Mouse (Mus musculus) hindbrain, embryonic 13.5 days (tissue): ENCODE measurements around the gene Gxylt2. TPM values are rescaled to one million over a fixed set of nuclear protein-coding genes. Genes with fewer than 3 reads are reported as not detected.

Experiments used
- ATAC-seq: fragments of 200-750 bp; cut with Nextera tagmentation; 2 replicates; pipeline ENCODE4 v1.8.0; 2017; ENCODE audit warnings: moderate TSS enrichment; ENCODE audit not compliant: low FRiP score
- H3K27ac ChIP-seq: fragments of 300-500 bp; sonication (generic); 2 replicates; pipeline ENCODE4 v1.5.1; 2015; ENCODE audit warnings: inconsistent platforms, mild to moderate bottlenecking, moderate library complexity
- H3K27me3 ChIP-seq: fragments of 300-500 bp; sonication (generic); 2 replicates; pipeline ENCODE4 v1.6.1; 2015; ENCODE audit warnings: mild to moderate bottlenecking, inconsistent platforms
- H3K36me3 ChIP-seq: fragments of 300-500 bp; sonication (generic); 2 replicates; pipeline ENCODE4 v1.6.1; 2015; ENCODE audit warnings: mild to moderate bottlenecking, inconsistent platforms
- H3K4me1 ChIP-seq: fragments of 300-500 bp; sonication (generic); replicated peaks from 2 replicates; pipeline ENCODE4 v1.6.1; 2015; ENCODE audit warnings: inconsistent platforms
- H3K4me2 ChIP-seq: fragments of 300-500 bp; sonication (generic); 2 replicates; pipeline ENCODE4 v1.6.1; 2015; ENCODE audit warnings: inconsistent platforms, mild to moderate bottlenecking, moderate library complexity
- H3K4me3 ChIP-seq: fragments of 300-500 bp; sonication (generic); 2 replicates; pipeline ENCODE4 v1.5.1; 2015; ENCODE audit warnings: mild to moderate bottlenecking, inconsistent platforms
- H3K9ac ChIP-seq: fragments of 300-500 bp; sonication (generic); 2 replicates; pipeline ENCODE4 v1.6.1; 2015; ENCODE audit warnings: mild to moderate bottlenecking, inconsistent platforms
- H3K9me3 ChIP-seq: fragments of 300-500 bp; sonication (generic); 2 replicates; pipeline ENCODE4 v1.6.1; 2016; ENCODE audit warnings: inconsistent platforms
- WGBS: fragments of 180-500 bp; shearing (Covaris S2); methylation state at CpG from one replicate; pipeline ENCODE4 v1.1.7; 2015; 5-methylcytosine and 5-hydroxymethylcytosine counted together
- polyA plus RNA-seq: library from polyadenylated mRNA; unstranded; fragments of >200 nt; fragmentation: Nextera tagmentation; extraction: Ambion mirVana; gene quantifications from 2 replicates; pipeline ENCODE4 v1.2.1, GENCODE M21; 2015

The Gxylt2 gene
- polyA plus RNA-seq, 1 experiment from 2014 or later, result 2.2 TPM

- Histone ChIP-seq H3K27me3 (no peaks in the 10 kb centered on the region), H3K27ac (peak overlapping the region; percentile 93), H3K36me3 (peaks cover 35% of the 10 kb centered on the region), H3K4me2 (peak overlapping the region; percentile 66), H3K9ac (peak overlapping the region; percentile 89), H3K4me3 (peak overlapping the region; percentile 78), H3K9me3 (no peaks in the 10 kb centered on the region), H3K4me1 (peaks cover 36% of the 10 kb centered on the region)
- WGBS, result 0% methylated on average over 49 of the region's 72 CpGs
- ATAC-seq, result peak; percentile 91
Observed at GRCm38 (mm10) chr6:100833811-100834481, 129.4 kb downstream of the Gxylt2 start.

GRCm38 (mm10) chr6:100834489-100835160 is 130.1 kb downstream of the Gxylt2 start:
- Histone ChIP-seq H3K36me3 (peaks cover 40% of the 10 kb centered on the region), H3K4me3 (peak overlapping the region; percentile 78), H3K4me2 (peak overlapping the region; percentile 66), H3K9ac (peak overlapping the region; percentile 89), H3K4me1 (peaks cover 39% of the 10 kb centered on the region), H3K27ac (peak overlapping the region; percentile 93), H3K27me3 (no peaks in the 10 kb centered on the region), H3K9me3 (no peaks in the 10 kb centered on the region)
- 37% methylated on average over 9 of the region's 9 CpGs for WGBS
- ATAC-seq, result no peak

- Histone ChIP-seq H3K36me3 (peaks cover 49% of the 10 kb centered on the region), H3K4me1 (no peaks in the 10 kb centered on the region), H3K27me3 (no peaks in the 10 kb centered on the region), H3K9ac (no peak overlapping the region), H3K27ac (no peak overlapping the region), H3K4me3 (no peak overlapping the region), H3K9me3 (no peaks in the 10 kb centered on the region), H3K4me2 (no peak overlapping the region)
- no peak for ATAC-seq
- WGBS, result 96% methylated on average over 4 of the region's 4 CpGs
Observed at GRCm38 (mm10) chr6:100845058-100845457, 140.5 kb downstream of the Gxylt2 start.

GRCm38 (mm10) chr6:100847264-100847663 is 142.7 kb downstream of the Gxylt2 start:
- Histone ChIP-seq H3K4me1 (no peaks in the 10 kb centered on the region), H3K9me3 (no peaks in the 10 kb centered on the region), H3K27ac (no peak overlapping the region), H3K9ac (no peak overlapping the region), H3K27me3 (no peaks in the 10 kb centered on the region), H3K4me3 (no peak overlapping the region), H3K4me2 (no peak overlapping the region), H3K36me3 (peaks cover 34% of the 10 kb centered on the region)
- no peak for ATAC-seq
- WGBS, result 88% methylated on average over 5 of the region's 5 CpGs

- Histone ChIP-seq H3K4me2 (no peak overlapping the region), H3K9ac (no peak overlapping the region), H3K27me3 (no peaks in the 10 kb centered on the region), H3K36me3 (peaks cover 24% of the 10 kb centered on the region), H3K9me3 (no peaks in the 10 kb centered on the region), H3K4me3 (no peak overlapping the region), H3K4me1 (no peaks in the 10 kb centered on the region), H3K27ac (no peak overlapping the region)
- ATAC-seq, result no peak
- WGBS, result 87% methylated on average over 9 of the region's 9 CpGs
Observed at GRCm38 (mm10) chr6:100848682-100849375, 144.3 kb downstream of the Gxylt2 start.

DNA sequence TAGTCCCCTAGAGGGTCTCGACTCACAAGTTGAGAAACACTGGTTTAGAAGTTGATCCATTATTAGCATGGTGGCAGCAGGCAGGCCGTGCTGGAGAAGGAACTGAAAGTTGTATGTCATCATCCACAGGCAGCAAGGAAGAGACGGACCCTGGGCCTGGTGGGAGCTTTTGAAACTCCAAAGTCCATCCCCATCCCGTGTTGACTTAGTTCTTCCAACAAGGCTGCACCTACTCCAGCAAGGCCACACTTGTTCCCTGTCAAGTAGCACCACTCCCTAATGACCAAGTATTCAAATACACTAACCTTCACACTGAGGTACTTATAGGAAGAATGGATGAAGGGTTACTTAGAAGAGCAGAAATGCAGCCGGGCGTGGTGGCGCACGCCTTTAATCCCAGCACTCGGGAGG is 146.1 kb downstream of the Gxylt2 start:
- Histone ChIP-seq H3K4me3 (no peak overlapping the region), H3K4me2 (no peak overlapping the region), H3K27me3 (no peaks in the 10 kb centered on the region), H3K36me3 (peaks cover 28% of the 10 kb centered on the region), H3K27ac (no peak overlapping the region), H3K9ac (no peak overlapping the region), H3K9me3 (no peaks in the 10 kb centered on the region), H3K4me1 (no peaks in the 10 kb centered on the region)
- 91% methylated on average over 9 of the region's 9 CpGs for WGBS
- ATAC-seq, result no peak

GRCm38 (mm10) chr6:100851083-100851482 is 146.5 kb downstream of the Gxylt2 start:
- no peaks in the 10 kb centered on the region for H3K9me3 ChIP-seq
- H3K9ac ChIP-seq, result no peak overlapping the region
- no peaks in the 10 kb centered on the region for H3K27me3 ChIP-seq
- no peaks in the 10 kb centered on the region for H3K4me1 ChIP-seq
- no peak for ATAC-seq
- H3K4me2 ChIP-seq, result no peak overlapping the region
- no peak overlapping the region for H3K4me3 ChIP-seq
- WGBS, result 93% methylated on average over 5 of the region's 5 CpGs
- H3K27ac ChIP-seq, result no peak overlapping the region
- H3K36me3 ChIP-seq, result peaks cover 25% of the 10 kb centered on the region

Other genes starting within 250 kb of the Gxylt2 start
- 10.7 and 10.9 TPM in 2 replicates for gene Shq1, start 33.6 kb upstream of the Gxylt2 start, polyA plus RNA-seq
- gene Ppp4r2, start 128.9 kb downstream of the Gxylt2 start, polyA plus RNA-seq, result 20.5 and 20.9 TPM in 2 replicates